Mouse (Mus musculus) forebrain, embryonic 11.5 days (tissue): ENCODE data around the gene Akap12. TPM values are rescaled to one million over a fixed set of nuclear protein-coding genes. Genes with fewer than 3 reads are reported as not detected.
A peak's percentile ranks its signal among the peaks of the same experiment; 100 is the strongest.

Source experiments
- ATAC-seq: fragments of 200-750 bp; cut with Nextera tagmentation; replicated peaks from 2 replicates; pipeline ENCODE4 v1.8.0; 2017; ENCODE audit warnings: moderate TSS enrichment; ENCODE audit not compliant: low FRiP score
- DNase-seq: peaks from one replicate; pipeline ENCODE4 v3.0.0-alpha.2; 2017; ENCODE audit warnings: low spot score
- H3K27ac ChIP-seq: fragments of 300-500 bp; sonication (generic); 2 replicates; pipeline ENCODE4 v1.5.1; 2014; ENCODE audit warnings: low read depth, low read length
- H3K27me3 ChIP-seq: fragments of 300-500 bp; sonication (generic); 2 replicates; pipeline ENCODE4 v1.6.1; 2014; ENCODE audit warnings: mild to moderate bottlenecking, low read length, mixed read lengths; ENCODE audit not compliant: control insufficient read depth, insufficient read depth
- H3K36me3 ChIP-seq: fragments of 300-500 bp; sonication (generic); 2 replicates; pipeline ENCODE4 v1.6.1; 2014; ENCODE audit warnings: mild to moderate bottlenecking, low read length, moderate library complexity, mixed read lengths; ENCODE audit not compliant: control insufficient read depth, insufficient read depth
- H3K4me1 ChIP-seq: fragments of 300-500 bp; sonication (generic); replicated peaks from 2 replicates; pipeline ENCODE4 v1.6.1; 2014; ENCODE audit warnings: low read length, mixed read lengths; ENCODE audit not compliant: control insufficient read depth, insufficient read depth
- H3K4me2 ChIP-seq: fragments of 300-500 bp; sonication (generic); 2 replicates; pipeline ENCODE4 v1.6.1; 2014; ENCODE audit warnings: low read depth, mild to moderate bottlenecking, low read length, moderate library complexity, mixed read lengths; ENCODE audit not compliant: severe bottlenecking
- H3K4me3 ChIP-seq: fragments of 300-500 bp; sonication (generic); 2 replicates; pipeline ENCODE4 v1.5.1; 2014; ENCODE audit warnings: low read depth, low read length
- H3K9ac ChIP-seq: fragments of 300-500 bp; sonication (generic); 2 replicates; pipeline ENCODE4 v1.6.1; 2014; ENCODE audit warnings: low read length
- H3K9me3 ChIP-seq: fragments of 300-500 bp; sonication (generic); 2 replicates; pipeline ENCODE4 v1.6.1; 2016; ENCODE audit warnings: low read length, mixed read lengths; ENCODE audit not compliant: control insufficient read depth
- WGBS: fragments of 180-500 bp; shearing (Covaris S2); extraction: QIAGEN DNeasy Blood & Tissue Kit; methylation state at CpG from one replicate; pipeline ENCODE4 v1.1.7; 2014; 5-methylcytosine and 5-hydroxymethylcytosine counted together
- polyA plus RNA-seq: library from polyadenylated mRNA; unstranded; fragments of >200 nt; fragmentation: Nextera tagmentation; extraction: Ambion mirVana; gene quantifications from 2 replicates; pipeline ENCODE4 v1.2.1, GENCODE M21; 2014

Akap12 gene
- polyA plus RNA-seq, 1 experiment from 2014 or later, result 39.1 TPM

DNA sequence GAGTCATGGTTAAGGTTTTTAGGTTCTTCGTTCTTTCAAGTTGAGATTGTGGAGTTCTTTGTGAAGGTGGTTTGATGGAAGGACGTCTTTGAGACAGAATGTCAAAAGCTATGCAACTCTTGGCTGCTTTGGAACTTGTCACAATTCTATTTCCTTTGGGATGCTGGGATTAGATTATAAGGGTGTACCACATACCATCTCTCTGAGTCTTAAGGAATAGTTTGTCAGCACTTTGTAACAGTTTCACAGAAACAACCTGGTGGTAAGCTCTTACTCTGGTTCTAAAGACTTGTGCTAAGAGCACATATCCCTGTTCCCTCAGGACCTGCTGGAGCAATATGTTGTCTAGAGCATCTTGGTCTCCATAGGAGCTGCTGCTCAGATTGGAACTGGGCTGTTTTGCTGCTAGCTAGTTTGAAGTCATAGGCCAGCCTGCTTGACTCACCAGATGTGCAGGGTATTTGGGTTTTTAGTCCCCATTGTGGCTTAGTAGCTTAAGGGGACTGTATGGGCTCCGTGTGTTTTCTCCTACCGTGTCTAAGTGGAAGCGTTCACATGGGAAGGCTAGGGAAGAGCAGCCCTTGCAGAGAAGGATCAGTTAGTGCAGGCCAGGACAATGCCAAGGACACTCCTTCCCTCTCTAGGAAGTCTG, 123.4 kb downstream of the Akap12 start:
- WGBS, result 72% methylated on average over 5 of the region's 5 CpGs
- Histone ChIP-seq H3K36me3 (no peaks in the 10 kb centered on the region), H3K4me2 (peak overlapping the region; percentile 87), H3K9me3 (no peaks in the 10 kb centered on the region), H3K4me3 (peak overlapping the region; percentile 98), H3K27ac (no peak overlapping the region), H3K9ac (peak overlapping the region; percentile 99), H3K27me3 (no peaks in the 10 kb centered on the region), H3K4me1 (peaks cover 13% of the 10 kb centered on the region)
- ATAC-seq (no peak), DNase-seq (no peak)

GRCm38 (mm10) chr10:4390550-4390949, 124.4 kb downstream of the Akap12 start:
- H3K4me1 ChIP-seq, result peaks cover 13% of the 10 kb centered on the region
- 81% methylated on average over 2 of the region's 2 CpGs for WGBS
- H3K4me3 ChIP-seq, result no peak overlapping the region
- no peak for DNase-seq
- H3K4me2 ChIP-seq, result no peak overlapping the region
- H3K27me3 ChIP-seq, result no peaks in the 10 kb centered on the region
- no peak for ATAC-seq
- no peaks in the 10 kb centered on the region for H3K36me3 ChIP-seq
- H3K9me3 ChIP-seq, result no peaks in the 10 kb centered on the region
- H3K27ac ChIP-seq, result no peak overlapping the region
- no peak overlapping the region for H3K9ac ChIP-seq

- no peak overlapping the region for H3K9ac ChIP-seq
- peaks cover 13% of the 10 kb centered on the region for H3K4me1 ChIP-seq
- no peak overlapping the region for H3K27ac ChIP-seq
- no peak overlapping the region for H3K4me2 ChIP-seq
- WGBS, result 75% methylated on average over 5 of the region's 5 CpGs
- no peaks in the 10 kb centered on the region for H3K27me3 ChIP-seq
- ATAC-seq (no peak), DNase-seq (no peak)
- H3K4me3 ChIP-seq, result no peak overlapping the region
- H3K36me3 ChIP-seq, result no peaks in the 10 kb centered on the region
- H3K9me3 ChIP-seq, result no peaks in the 10 kb centered on the region
Measured at GRCm38 (mm10) chr10:4391076-4391475, 124.9 kb downstream of the Akap12 start.

- H3K27ac ChIP-seq, result no peak overlapping the region
Measured at GRCm38 (mm10) chr10:4391851-4392250, 125.7 kb downstream of the Akap12 start.

DNA sequence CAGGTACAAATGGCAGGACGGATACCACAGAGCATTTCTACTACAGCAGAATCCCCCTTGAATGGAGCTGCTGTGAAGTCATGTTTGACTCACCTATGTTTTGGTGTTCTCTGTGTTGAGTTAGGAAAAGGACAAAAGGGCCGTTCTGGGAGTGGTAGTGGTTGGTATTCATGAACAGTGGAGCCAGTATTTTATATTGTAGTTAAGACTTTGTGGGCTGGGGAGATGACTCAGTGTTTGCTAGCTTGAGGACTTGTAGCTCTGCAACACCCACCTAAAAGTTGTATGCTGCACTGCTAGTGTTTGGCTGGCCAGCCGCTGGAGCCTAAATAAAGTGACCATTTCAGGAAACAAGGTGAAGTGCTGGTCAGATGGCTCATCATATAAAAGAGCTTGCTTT, 129.1 kb downstream of the Akap12 start:
- Histone ChIP-seq H3K27me3 (no peaks in the 10 kb centered on the region), H3K4me2 (no peak overlapping the region), H3K4me1 (no peaks in the 10 kb centered on the region), H3K4me3 (no peak overlapping the region), H3K9ac (no peak overlapping the region), H3K9me3 (no peaks in the 10 kb centered on the region), H3K27ac (no peak overlapping the region), H3K36me3 (no peaks in the 10 kb centered on the region)
- DNase-seq (no peak), ATAC-seq (no peak)
- WGBS, result 93% methylated on average over 3 of the region's 3 CpGs

More at GRCm38 (mm10) chr10:4391851-4392250, 125.7 kb downstream of the Akap12 start:
- peaks cover 13% of the 10 kb centered on the region for H3K4me1 ChIP-seq
- no peaks in the 10 kb centered on the region for H3K9me3 ChIP-seq
- H3K36me3 ChIP-seq, result no peaks in the 10 kb centered on the region
- no peak overlapping the region for H3K4me2 ChIP-seq
- no peak for ATAC-seq
- no peak overlapping the region for H3K4me3 ChIP-seq
- DNase-seq, result no peak
- no peaks in the 10 kb centered on the region for H3K27me3 ChIP-seq
- 74% methylated on average over 6 of the region's 6 CpGs for WGBS
- H3K9ac ChIP-seq, result no peak overlapping the region

DNA sequence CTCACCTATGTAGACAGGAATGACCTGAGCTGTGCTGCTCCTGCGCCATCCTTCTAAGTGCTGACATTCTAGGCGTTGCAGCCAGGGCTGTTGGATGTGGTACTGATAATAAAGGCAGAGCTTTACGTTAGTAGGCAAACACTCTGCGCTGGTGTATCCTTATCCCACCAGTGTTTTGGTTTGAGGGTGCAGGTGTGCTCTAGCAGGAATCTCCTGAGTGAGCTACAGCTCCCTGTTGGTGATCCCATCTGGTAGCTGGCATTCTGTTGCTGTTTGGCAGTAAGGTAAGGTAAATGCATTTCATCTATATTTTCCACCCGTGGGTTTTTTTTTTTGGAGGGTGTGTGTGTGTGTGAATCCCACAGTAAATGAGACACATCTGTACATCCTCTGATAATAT, 131.9 kb downstream of the Akap12 start:
- H3K4me3 ChIP-seq, result no peak overlapping the region
- H3K27ac ChIP-seq, result no peak overlapping the region
- no peaks in the 10 kb centered on the region for H3K4me1 ChIP-seq
- no peak for ATAC-seq
- no peak overlapping the region for H3K9ac ChIP-seq
- no peaks in the 10 kb centered on the region for H3K27me3 ChIP-seq
- H3K9me3 ChIP-seq, result no peaks in the 10 kb centered on the region
- DNase-seq, result no peak
- H3K4me2 ChIP-seq, result no peak overlapping the region
- WGBS, result 91% methylated on average over 5 of the region's 5 CpGs
- H3K36me3 ChIP-seq, result no peaks in the 10 kb centered on the region

- Histone ChIP-seq H3K9me3 (no peaks in the 10 kb centered on the region), H3K4me1 (no peaks in the 10 kb centered on the region), H3K4me3 (no peak overlapping the region), H3K27ac (no peak overlapping the region), H3K4me2 (no peak overlapping the region), H3K27me3 (no peaks in the 10 kb centered on the region), H3K36me3 (peaks cover 3% of the 10 kb centered on the region; the same call in 1 of the 2 replicates), H3K9ac (no peak overlapping the region)
- DNase-seq (no peak), ATAC-seq (peak; percentile 75)
- 67% methylated on average over 5 of the region's 5 CpGs for whole genome bisulfite sequencing
Measured at GRCm38 (mm10) chr10:4404895-4405491, 138.8 kb downstream of the Akap12 start.

GRCm38 (mm10) chr10:4405511-4405910, 139.3 kb downstream of the Akap12 start:
- H3K4me1 ChIP-seq, result no peaks in the 10 kb centered on the region
- H3K36me3 ChIP-seq, result peaks cover 3% of the 10 kb centered on the region; the same call in 1 of the 2 replicates
- DNase-seq (no peak), ATAC-seq (no peak)
- H3K27ac ChIP-seq, result no peak overlapping the region
- no peak overlapping the region for H3K4me2 ChIP-seq
- H3K9ac ChIP-seq, result no peak overlapping the region
- H3K27me3 ChIP-seq, result no peaks in the 10 kb centered on the region
- no peaks in the 10 kb centered on the region for H3K9me3 ChIP-seq
- H3K4me3 ChIP-seq, result no peak overlapping the region
- 92% methylated on average over 5 of the region's 5 CpGs for WGBS

GRCm38 (mm10) chr10:4407191-4407590, 141.0 kb downstream of the Akap12 start:
- Histone ChIP-seq H3K9me3 (no peaks in the 10 kb centered on the region), H3K4me3 (no peak overlapping the region), H3K4me2 (no peak overlapping the region), H3K4me1 (no peaks in the 10 kb centered on the region), H3K36me3 (peaks cover 3% of the 10 kb centered on the region; the same call in 1 of the 2 replicates), H3K27me3 (no peaks in the 10 kb centered on the region), H3K27ac (no peak overlapping the region), H3K9ac (no peak overlapping the region)
- 90% methylated on average over 1 of the region's 1 CpGs for WGBS
- DNase-seq (no peak), ATAC-seq (no peak)
